Mouse (Mus musculus): ENCODE results near the gene Olfr64. TPM values are rescaled to one million over a fixed set of nuclear protein-coding genes. Genes with fewer than 3 reads are reported as not detected.
A peak's percentile ranks its signal among the peaks of the same experiment; 100 is the strongest.

The Olfr64 gene
- polyA plus RNA-seq, 1 experiment from 2014 or later: not detected

DNA sequence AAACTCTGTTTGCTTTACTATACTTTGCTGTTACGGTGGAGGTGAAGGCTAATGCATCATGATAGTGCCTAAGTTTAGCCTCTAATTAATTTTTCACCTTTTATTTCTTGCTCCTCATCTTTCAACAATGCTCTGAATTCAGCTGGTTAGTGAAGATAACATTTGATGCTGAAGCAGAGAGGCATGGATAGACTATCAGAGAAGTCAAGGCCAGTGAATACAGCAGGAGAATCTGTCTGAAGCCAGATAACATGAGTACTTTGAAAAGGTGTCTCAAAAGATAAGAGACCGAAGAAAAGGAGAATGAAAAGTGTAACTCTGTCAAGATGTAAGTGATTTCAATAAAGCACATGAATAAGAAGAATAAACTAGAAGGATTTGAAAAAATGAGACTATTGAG lies 17.2 kb downstream of the Olfr64 start:
- no peaks in the 10 kb centered on the region for H3K9me3 ChIP-seq (ENCODE audit: control insufficient read depth, low read length)
- H3K27me3 ChIP-seq (ENCODE audit: control insufficient read depth, insufficient read depth, low read length): no peaks in the 10 kb centered on the region
- H3K9ac ChIP-seq (ENCODE audit: low read length): no peak overlapping the region
- ATAC-seq (ENCODE audit: low FRiP score): no peak
- no peak overlapping the region for H3K4me2 ChIP-seq
- DNase-seq (ENCODE audit: low spot score, missing footprints): no peak
- 83% methylated on average over 2 of the region's 2 CpGs for WGBS
- H3K4me3 ChIP-seq (ENCODE audit: low read depth, low read length): no peak overlapping the region
- no peak overlapping the region for H3K27ac ChIP-seq (ENCODE audit: low read depth, low read length)
- H3K4me1 ChIP-seq (ENCODE audit: control insufficient read depth, insufficient read depth, low read length): no peaks in the 10 kb centered on the region
- no peaks in the 10 kb centered on the region for H3K36me3 ChIP-seq (ENCODE audit: control insufficient read depth, insufficient read depth, low read length)

DNA sequence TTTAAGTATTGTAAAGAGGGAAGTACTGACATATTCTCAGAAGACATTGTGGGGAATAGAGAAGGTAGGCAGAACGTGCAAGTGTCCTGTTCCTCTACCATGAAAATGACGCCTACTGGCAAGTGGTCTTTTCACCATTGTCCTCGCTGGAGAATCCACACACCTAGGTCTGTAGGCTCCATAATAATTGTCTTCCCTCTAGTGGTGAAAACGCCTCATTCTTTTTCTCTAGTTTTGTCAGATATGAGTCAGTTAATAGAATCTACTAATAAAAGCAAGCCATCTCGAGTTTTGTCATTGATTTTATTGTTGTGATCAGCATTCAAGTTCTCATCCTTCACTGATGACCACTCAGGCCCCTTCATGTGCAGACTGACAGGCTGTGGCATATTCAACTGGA lies 19.8 kb downstream of the Olfr64 start:
- DNase-seq (ENCODE audit: low spot score, missing footprints): no peak
- H3K4me1 ChIP-seq (ENCODE audit: control insufficient read depth, insufficient read depth, low read length): no peaks in the 10 kb centered on the region
- H3K9ac ChIP-seq (ENCODE audit: low read length): no peak overlapping the region
- no peak for ATAC-seq (ENCODE audit: low FRiP score)
- H3K36me3 ChIP-seq (ENCODE audit: control insufficient read depth, insufficient read depth, low read length): no peaks in the 10 kb centered on the region
- 59% methylated on average over 5 of the region's 5 CpGs for WGBS
- no peak overlapping the region for H3K27ac ChIP-seq (ENCODE audit: low read depth, low read length)
- no peak overlapping the region for H3K4me2 ChIP-seq
- no peaks in the 10 kb centered on the region for H3K27me3 ChIP-seq (ENCODE audit: control insufficient read depth, insufficient read depth, low read length)
- H3K9me3 ChIP-seq (ENCODE audit: control insufficient read depth, low read length): no peaks in the 10 kb centered on the region
- no peak overlapping the region for H3K4me3 ChIP-seq (ENCODE audit: low read depth, low read length)

DNA sequence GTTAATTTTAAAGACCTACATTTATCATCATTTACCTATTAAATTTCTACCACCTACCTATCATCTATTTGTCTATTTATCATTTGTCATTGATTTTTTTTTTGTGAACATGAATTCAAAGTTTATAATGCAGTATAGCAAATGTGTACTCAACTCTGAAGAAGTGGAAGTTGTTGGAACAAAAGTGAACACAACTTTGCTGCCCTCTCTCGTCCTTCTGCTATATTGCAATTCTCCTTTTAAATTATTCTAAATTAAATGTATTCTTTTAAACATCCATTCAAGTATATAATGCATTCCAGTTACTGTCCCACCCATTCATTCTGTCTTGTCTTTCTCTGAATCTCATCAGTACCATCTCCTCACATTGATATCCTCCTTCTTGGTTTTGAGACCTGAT lies 21.2 kb downstream of the Olfr64 start:
- H3K4me3 ChIP-seq (ENCODE audit: low read depth, low read length): no peak overlapping the region
- H3K9ac ChIP-seq (ENCODE audit: low read length): no peak overlapping the region
- H3K9me3 ChIP-seq (ENCODE audit: control insufficient read depth, low read length): no peaks in the 10 kb centered on the region
- no peaks in the 10 kb centered on the region for H3K4me1 ChIP-seq (ENCODE audit: control insufficient read depth, insufficient read depth, low read length)
- ATAC-seq (ENCODE audit: low FRiP score) (no peak), DNase-seq (ENCODE audit: low spot score, missing footprints) (no peak)
- no peaks in the 10 kb centered on the region for H3K27me3 ChIP-seq (ENCODE audit: control insufficient read depth, insufficient read depth, low read length)
- no peaks in the 10 kb centered on the region for H3K36me3 ChIP-seq (ENCODE audit: control insufficient read depth, insufficient read depth, low read length)
- H3K27ac ChIP-seq (ENCODE audit: low read depth, low read length): no peak overlapping the region
- no peak overlapping the region for H3K4me2 ChIP-seq
- WGBS: 8% methylated on average over 1 of the region's 1 CpGs

GRCm38 (mm10) chr7:103870667-103871066 lies 23.6 kb downstream of the Olfr64 start:
- Histone ChIP-seq H3K9me3 (ENCODE audit: control insufficient read depth, low read length) (no peaks in the 10 kb centered on the region), H3K27ac (ENCODE audit: low read depth, low read length) (no peak overlapping the region), H3K27me3 (ENCODE audit: control insufficient read depth, insufficient read depth, low read length) (no peaks in the 10 kb centered on the region), H3K9ac (ENCODE audit: low read length) (no peak overlapping the region), H3K4me1 (ENCODE audit: control insufficient read depth, insufficient read depth, low read length) (no peaks in the 10 kb centered on the region), H3K4me2 (no peak overlapping the region), H3K4me3 (ENCODE audit: low read depth, low read length) (no peak overlapping the region), H3K36me3 (ENCODE audit: control insufficient read depth, insufficient read depth, low read length) (no peaks in the 10 kb centered on the region)
- ATAC-seq (ENCODE audit: low FRiP score): no peak
- DNase-seq (ENCODE audit: low spot score, missing footprints): no peak

DNA sequence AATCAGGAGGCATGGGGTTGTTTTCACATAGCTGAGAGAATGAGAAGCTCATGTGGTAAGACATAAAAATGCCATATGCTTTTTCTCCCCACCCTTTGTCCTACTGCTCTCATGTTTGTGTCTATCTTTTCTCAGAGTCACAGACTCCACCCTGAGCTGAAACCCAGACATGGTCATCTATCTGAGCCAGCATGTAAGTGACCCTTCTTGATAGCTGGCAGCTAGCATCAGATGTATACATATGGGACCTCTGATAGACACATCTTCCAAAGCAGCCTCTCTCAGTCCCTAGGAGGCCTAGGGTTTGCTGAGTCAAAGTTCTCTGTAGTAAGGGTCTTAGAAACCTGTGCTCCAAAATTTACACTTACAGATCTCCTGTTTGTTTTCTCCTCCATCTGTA lies 28.6 kb downstream of the Olfr64 start:
- ATAC-seq (ENCODE audit: low FRiP score) (no peak), DNase-seq (ENCODE audit: low spot score, missing footprints) (no peak)
- Histone ChIP-seq H3K27me3 (ENCODE audit: control insufficient read depth, insufficient read depth, low read length) (no peaks in the 10 kb centered on the region), H3K4me3 (ENCODE audit: low read depth, low read length) (no peak overlapping the region), H3K36me3 (ENCODE audit: control insufficient read depth, insufficient read depth, low read length) (no peaks in the 10 kb centered on the region), H3K9ac (ENCODE audit: low read length) (no peak overlapping the region), H3K27ac (ENCODE audit: low read depth, low read length) (no peak overlapping the region), H3K4me2 (no peak overlapping the region), H3K4me1 (ENCODE audit: control insufficient read depth, insufficient read depth, low read length) (no peaks in the 10 kb centered on the region), H3K9me3 (ENCODE audit: control insufficient read depth, low read length) (no peaks in the 10 kb centered on the region)

DNA sequence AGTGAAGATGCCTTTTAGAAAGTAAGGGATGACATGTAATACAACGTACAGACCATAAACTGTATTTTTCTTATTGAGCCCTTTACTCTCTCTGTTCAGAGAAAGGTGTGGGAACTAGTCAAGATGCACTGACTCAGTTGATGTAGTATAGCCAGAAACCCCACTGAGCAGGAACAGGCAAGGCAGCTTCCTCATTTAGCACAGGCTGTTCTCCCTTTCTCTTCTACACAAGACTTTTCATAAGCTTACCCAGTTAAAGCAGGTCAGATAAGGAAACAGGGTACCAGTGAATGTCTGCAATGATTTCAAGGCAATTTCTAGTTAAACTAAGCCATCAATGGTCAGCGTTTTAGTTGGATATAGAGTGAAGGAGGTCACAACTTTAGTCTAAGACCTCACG lies 32.8 kb downstream of the Olfr64 start:
- Histone ChIP-seq H3K4me2 (no peak overlapping the region), H3K9ac (ENCODE audit: low read length) (no peak overlapping the region), H3K27ac (ENCODE audit: low read depth, low read length) (no peak overlapping the region), H3K9me3 (ENCODE audit: control insufficient read depth, low read length) (no peaks in the 10 kb centered on the region), H3K27me3 (ENCODE audit: control insufficient read depth, insufficient read depth, low read length) (no peaks in the 10 kb centered on the region), H3K4me1 (ENCODE audit: control insufficient read depth, insufficient read depth, low read length) (no peaks in the 10 kb centered on the region), H3K36me3 (ENCODE audit: control insufficient read depth, insufficient read depth, low read length) (no peaks in the 10 kb centered on the region), H3K4me3 (ENCODE audit: low read depth, low read length) (no peak overlapping the region)
- ATAC-seq (ENCODE audit: low FRiP score) (no peak), DNase-seq (ENCODE audit: low spot score, missing footprints) (no peak)
- 76% methylated on average over 3 of the region's 3 CpGs for WGBS

DNA sequence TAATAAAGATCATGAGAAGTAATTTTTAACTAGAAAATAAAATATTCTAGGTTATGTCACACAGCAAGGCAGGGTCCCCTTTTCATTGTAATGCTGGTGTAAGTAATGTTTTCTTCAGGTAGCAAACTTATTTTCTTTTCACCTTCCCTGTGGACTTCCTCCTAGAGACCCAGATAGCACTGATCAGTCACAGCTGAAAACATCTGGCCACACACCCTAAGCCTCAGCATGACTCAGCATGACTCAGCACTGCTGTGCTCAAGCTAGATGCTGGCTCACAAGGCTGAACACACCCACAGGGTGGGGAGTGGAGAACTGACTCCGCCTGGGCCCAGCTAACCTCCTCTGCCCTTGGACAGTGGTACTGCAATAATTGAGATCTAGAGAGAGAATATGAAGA lies 33.4 kb downstream of the Olfr64 start:
- H3K27ac ChIP-seq (ENCODE audit: low read depth, low read length): no peak overlapping the region
- DNase-seq (ENCODE audit: low spot score, missing footprints) (no peak), ATAC-seq (ENCODE audit: low FRiP score) (0 out of 2 replicates have a peak, but pooled peaks have one; percentile 46)
- no peaks in the 10 kb centered on the region for H3K4me1 ChIP-seq (ENCODE audit: control insufficient read depth, insufficient read depth, low read length)
- H3K9ac ChIP-seq (ENCODE audit: low read length): no peak overlapping the region
- H3K27me3 ChIP-seq (ENCODE audit: control insufficient read depth, insufficient read depth, low read length): no peaks in the 10 kb centered on the region
- no peak overlapping the region for H3K4me2 ChIP-seq
- H3K4me3 ChIP-seq (ENCODE audit: low read depth, low read length): no peak overlapping the region
- 36% methylated on average over 1 of the region's 1 CpGs for WGBS
- H3K9me3 ChIP-seq (ENCODE audit: control insufficient read depth, low read length): no peaks in the 10 kb centered on the region
- no peaks in the 10 kb centered on the region for H3K36me3 ChIP-seq (ENCODE audit: control insufficient read depth, insufficient read depth, low read length)

DNA sequence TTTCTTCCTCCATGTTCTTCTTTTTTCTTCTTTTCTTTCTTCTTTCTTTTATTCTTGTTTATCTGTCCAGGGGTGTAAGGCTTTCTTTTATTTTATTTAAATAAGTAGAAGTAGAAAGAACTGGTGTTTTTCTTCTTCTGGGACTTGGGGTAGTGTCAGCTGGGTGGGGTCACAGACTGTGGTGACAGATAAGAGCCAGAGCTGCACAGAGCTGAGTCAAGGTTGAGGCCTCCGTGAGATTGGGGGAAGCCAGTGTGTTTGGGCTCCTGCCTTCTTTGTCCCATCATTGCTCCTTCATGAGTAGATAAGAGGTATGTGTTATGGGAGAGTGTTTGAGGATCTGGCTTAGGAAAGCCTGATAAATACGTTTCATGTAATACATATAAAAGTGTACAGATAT lies 35.2 kb downstream of the Olfr64 start:
- no peak overlapping the region for H3K4me2 ChIP-seq
- no peaks in the 10 kb centered on the region for H3K9me3 ChIP-seq (ENCODE audit: control insufficient read depth, low read length)
- ATAC-seq (ENCODE audit: low FRiP score) (no peak), DNase-seq (ENCODE audit: low spot score, missing footprints) (no peak)
- WGBS: 77% methylated on average over 2 of the region's 2 CpGs
- H3K36me3 ChIP-seq (ENCODE audit: control insufficient read depth, insufficient read depth, low read length): no peaks in the 10 kb centered on the region
- H3K4me3 ChIP-seq (ENCODE audit: low read depth, low read length): no peak overlapping the region
- no peaks in the 10 kb centered on the region for H3K4me1 ChIP-seq (ENCODE audit: control insufficient read depth, insufficient read depth, low read length)
- no peaks in the 10 kb centered on the region for H3K27me3 ChIP-seq (ENCODE audit: control insufficient read depth, insufficient read depth, low read length)
- H3K9ac ChIP-seq (ENCODE audit: low read length): no peak overlapping the region
- H3K27ac ChIP-seq (ENCODE audit: low read depth, low read length): no peak overlapping the region

DNA sequence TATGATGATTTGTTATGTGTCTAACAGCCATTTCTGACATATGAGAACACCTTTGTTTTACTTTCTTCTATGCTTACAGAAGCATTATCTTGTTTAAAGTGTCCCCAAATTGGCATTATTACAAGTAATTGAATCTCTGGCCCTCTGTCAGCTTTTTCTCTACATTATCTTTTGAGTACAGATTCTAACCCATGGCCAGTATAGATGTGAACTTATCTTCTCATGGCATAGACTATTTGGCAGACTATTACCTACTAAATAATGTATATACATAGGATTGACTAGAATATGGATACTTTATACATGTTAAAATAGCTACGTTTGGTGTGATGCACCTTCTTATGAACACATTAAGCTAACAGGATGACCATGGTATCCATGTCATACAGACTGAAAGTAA lies 39.6 kb downstream of the Olfr64 start:
- Histone ChIP-seq H3K4me3 (ENCODE audit: low read depth, low read length) (no peak overlapping the region), H3K9me3 (ENCODE audit: control insufficient read depth, low read length) (no peaks in the 10 kb centered on the region), H3K36me3 (ENCODE audit: control insufficient read depth, insufficient read depth, low read length) (no peaks in the 10 kb centered on the region), H3K9ac (ENCODE audit: low read length) (no peak overlapping the region), H3K4me2 (no peak overlapping the region), H3K27me3 (ENCODE audit: control insufficient read depth, insufficient read depth, low read length) (no peaks in the 10 kb centered on the region), H3K4me1 (ENCODE audit: control insufficient read depth, insufficient read depth, low read length) (no peaks in the 10 kb centered on the region), H3K27ac (ENCODE audit: low read depth, low read length) (no peak overlapping the region)
- ATAC-seq (ENCODE audit: low FRiP score): no peak
- DNase-seq (ENCODE audit: low spot score, missing footprints): no peak
- WGBS: 84% methylated on average over 1 of the region's 1 CpGs

DNA sequence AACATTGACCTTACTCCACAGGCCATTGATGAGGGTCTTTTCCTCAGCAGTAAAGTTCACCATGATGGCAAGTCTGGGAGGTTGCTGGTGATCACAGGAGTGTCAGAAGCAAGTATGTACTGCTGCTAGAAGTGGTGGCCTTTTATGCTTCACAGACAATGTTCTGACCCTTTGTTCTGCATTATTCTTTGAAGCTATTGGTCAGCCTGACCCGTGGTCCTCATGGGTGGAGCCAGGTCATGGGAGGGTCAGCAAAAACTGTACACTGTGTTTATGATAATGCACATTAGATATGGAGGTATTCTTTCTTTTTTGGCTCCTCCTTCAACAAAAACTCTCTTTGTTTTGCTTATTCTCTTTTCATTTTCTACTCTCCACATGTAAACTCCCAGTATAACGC lies 41.2 kb downstream of the Olfr64 start, which contains the start of gene Hbb-y:
Gene Hbb-y, minus strand, starts transcription at position 127 of the 400 bp plus-strand sequence.
- Histone ChIP-seq H3K4me2 (no peak within 1 kb of the TSS), H3K4me3 (ENCODE audit: low read depth, low read length) (no peak within 1 kb of the TSS), H3K4me1 (ENCODE audit: control insufficient read depth, insufficient read depth, low read length) (no peaks in the 10 kb centered on the region), H3K27ac (ENCODE audit: low read depth, low read length) (no peak within 1 kb of the TSS), H3K9me3 (ENCODE audit: control insufficient read depth, low read length) (no peaks in the 10 kb centered on the region), H3K9ac (ENCODE audit: low read length) (no peak within 1 kb of the TSS), H3K27me3 (ENCODE audit: control insufficient read depth, insufficient read depth, low read length) (no peaks in the 10 kb centered on the region), H3K36me3 (ENCODE audit: control insufficient read depth, insufficient read depth, low read length) (no peaks in the 10 kb centered on the region)
- no peak for DNase-seq (ENCODE audit: low spot score, missing footprints)
- 0 out of 2 replicates have a peak, but pooled peaks have one; percentile 4 for ATAC-seq (ENCODE audit: low FRiP score)
- 76% methylated on average over 2 of the region's 2 CpGs for WGBS

Measured in midbrain, embryonic 11.5 days (tissue).